Mouse (Mus musculus) megakaryocyte progenitor cell, adult 5-6 weeks (primary cell): ENCODE data around the gene Stap2. TPM values are rescaled to one million over a fixed set of nuclear protein-coding genes. Genes with fewer than 3 reads are reported as not detected.

ENCODE experiments used
- ATAC-seq: replicated peaks from 2 replicates; pipeline ENCODE4 v1.8.0; 2016; ENCODE audit warnings: mild to moderate bottlenecking, moderate TSS enrichment, inconsistent platforms; ENCODE audit not compliant: poor library complexity
- total RNA-seq, 2 experiments: library from RNA; stranded (forward) in 1 of 2; stranded (reverse) in 1 of 2; fragments of 157-497, 149-512 nt in 1 of 2; fragments of 200-1000 nt in 1 of 2; gene quantifications; 2 replicates each; pipeline versions ENCODE4 v1.2.3 to v1.2.4; 2015 to 2017

Stap2 gene
- total RNA-seq, 2 experiments from 2014 or later: 0.32 TPM; not detected in 1

- ATAC-seq: no peak
Measured at GRCm38 (mm10) chr17:56026303-56026702, 20.9 kb upstream of the Stap2 start.

GRCm38 (mm10) chr17:56024931-56025330, 19.5 kb upstream of the Stap2 start:
- ATAC-seq: no peak

GRCm38 (mm10) chr17:56024476-56024875, 19.1 kb upstream of the Stap2 start:
- no peak for ATAC-seq

GRCm38 (mm10) chr17:56023386-56023785, 18.0 kb upstream of the Stap2 start:
- peak; percentile 63 for ATAC-seq

GRCm38 (mm10) chr17:56022989-56023290, 17.6 kb upstream of the Stap2 start:
- ATAC-seq: no peak

- ATAC-seq: no peak
Measured at GRCm38 (mm10) chr17:56022131-56022988, 17.0 kb upstream of the Stap2 start.

- peak; percentile 29 for ATAC-seq
Measured at GRCm38 (mm10) chr17:56021161-56021910, 16.0 kb upstream of the Stap2 start.

- no peak for ATAC-seq
Measured at GRCm38 (mm10) chr17:56020400-56021084, 15.2 kb upstream of the Stap2 start.

- ATAC-seq: peak; percentile 58
Measured at GRCm38 (mm10) chr17:56018347-56019131, 13.2 kb upstream of the Stap2 start.

- no peak for ATAC-seq
Measured at GRCm38 (mm10) chr17:56017848-56018247, 12.5 kb upstream of the Stap2 start.

- no peak for ATAC-seq
Measured at GRCm38 (mm10) chr17:56016793-56017785, 11.7 kb upstream of the Stap2 start.

GRCm38 (mm10) chr17:56016382-56016781, 11.0 kb upstream of the Stap2 start:
- no peak for ATAC-seq

- ATAC-seq: no peak
Measured at GRCm38 (mm10) chr17:56015293-56015692, 9.9 kb upstream of the Stap2 start.

GRCm38 (mm10) chr17:56011441-56011840, 6.1 kb upstream of the Stap2 start:
- no peak for ATAC-seq

- ATAC-seq: peak; percentile 55
Measured at GRCm38 (mm10) chr17:56010681-56011080, 5.3 kb upstream of the Stap2 start.

GRCm38 (mm10) chr17:56010255-56010654, 4.9 kb upstream of the Stap2 start:
- no peak for ATAC-seq

GRCm38 (mm10) chr17:56009962-56010240, 4.5 kb upstream of the Stap2 start:
- ATAC-seq: no peak

- ATAC-seq: peak; percentile 80
Measured at GRCm38 (mm10) chr17:56009088-56009961, 3.9 kb upstream of the Stap2 start.
